Mouse (Mus musculus) right cerebral cortex, postnatal 25 days (tissue): ENCODE results near the gene Sgms2.

Source experiments
- DNase-seq: peaks from one replicate; pipeline ENCODE4 v3.0.0; 2022

Sgms2 gene

GRCm38 (mm10) chr3:131303320-131303714 is 187.9 kb downstream of the Sgms2 start:
- no peak for DNase-seq

- DNase-seq, result peak; percentile 93
Measured at GRCm38 (mm10) chr3:131302452-131303319, 188.5 kb downstream of the Sgms2 start, which contains the start of gene Cyp2u1. TSS of gene Cyp2u1 (minus strand) at chr3:131303227.

DNA sequence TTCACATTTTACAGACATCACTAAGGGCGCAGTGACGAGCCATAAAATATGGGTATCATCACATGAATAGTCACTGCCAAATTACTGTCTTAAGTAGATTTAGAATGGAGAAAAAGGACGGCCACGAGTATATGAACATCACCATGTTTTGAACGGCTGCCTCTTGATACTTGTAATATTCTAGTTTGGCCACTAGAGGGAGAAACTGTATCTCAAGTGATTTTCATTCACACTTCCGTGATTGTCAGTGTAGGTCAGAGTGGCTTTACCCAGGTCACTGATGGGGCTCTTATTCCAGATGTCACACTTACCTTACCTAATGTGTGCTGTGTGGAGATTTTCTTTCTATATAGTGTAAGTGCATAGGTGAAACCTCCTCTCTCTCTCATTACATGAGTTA is 191.3 kb downstream of the Sgms2 start:
- DNase-seq, result no peak

DNA sequence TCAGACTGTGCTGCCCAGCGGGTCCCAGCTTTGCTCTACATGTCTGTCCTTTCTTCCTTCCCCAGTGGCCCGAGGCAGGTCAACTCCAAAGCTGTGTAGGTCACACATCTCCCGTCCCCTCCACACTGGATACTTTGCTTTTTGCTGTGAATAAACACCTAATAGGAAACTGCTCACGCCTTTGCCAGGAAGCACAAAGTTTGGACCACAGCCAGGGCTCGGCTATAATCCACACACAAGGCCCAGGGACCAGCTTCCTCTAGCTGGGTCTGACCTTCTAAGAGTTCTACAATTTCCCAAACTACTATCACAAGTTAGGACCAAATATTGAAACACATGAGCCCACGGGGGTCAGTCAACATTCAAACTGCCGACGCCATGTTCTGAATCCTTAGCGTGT is 192.1 kb downstream of the Sgms2 start:
- DNase-seq, result no peak

- DNase-seq, result no peak
Measured at GRCm38 (mm10) chr3:131296893-131297292, 194.3 kb downstream of the Sgms2 start.

DNA sequence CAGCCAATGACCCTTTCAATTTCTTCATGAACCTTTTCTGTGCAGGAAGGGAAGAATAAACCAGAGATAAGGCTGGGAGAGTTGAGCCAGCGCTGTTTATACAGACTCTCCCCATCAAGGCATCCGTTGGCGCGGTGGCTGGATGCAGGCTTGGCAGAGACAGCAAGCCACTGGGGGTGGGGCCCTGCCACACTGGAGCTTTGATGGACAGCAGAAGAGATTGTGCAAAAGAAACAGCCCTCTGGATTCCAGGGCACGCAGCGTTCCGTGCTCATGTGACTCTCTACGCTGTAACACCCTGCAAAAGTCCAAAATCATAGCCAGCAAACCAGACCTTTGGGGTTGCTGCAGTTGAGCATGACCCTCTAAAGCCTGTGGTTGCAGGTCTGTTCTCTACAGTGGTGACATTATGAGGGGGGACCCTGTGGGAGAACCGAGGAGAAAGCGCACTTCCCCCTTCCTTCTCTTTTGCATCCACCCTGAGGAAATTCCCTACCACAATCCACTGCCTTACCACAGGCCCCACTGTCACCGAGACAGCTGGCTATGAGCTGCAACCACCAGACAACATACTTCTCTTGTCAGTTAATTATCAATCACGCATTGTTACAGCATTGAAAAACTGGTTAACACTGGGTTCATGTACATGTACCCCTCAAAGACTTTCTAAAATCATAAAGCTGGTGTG is 195.6 kb downstream of the Sgms2 start:
- no peak for DNase-seq

DNA sequence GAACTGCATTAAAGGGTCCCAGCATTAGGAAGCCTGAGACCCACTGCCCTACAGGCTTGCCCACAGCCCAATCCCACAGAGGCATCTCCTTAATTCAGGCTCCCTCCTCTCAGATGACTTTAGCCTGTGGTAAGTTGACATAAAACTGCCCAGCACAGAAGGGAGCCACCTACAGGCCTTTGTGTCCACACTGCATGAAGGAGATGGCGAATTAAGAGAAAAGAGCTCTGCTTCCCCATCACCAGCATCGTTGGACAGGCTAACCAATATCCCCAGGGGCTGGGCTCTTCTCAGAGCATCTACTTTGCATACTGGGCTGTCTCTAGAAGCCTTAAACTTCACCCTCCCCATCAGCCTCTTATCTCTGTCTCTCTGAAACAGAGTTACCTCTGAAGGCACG is 196.7 kb downstream of the Sgms2 start:
- no peak for DNase-seq

DNA sequence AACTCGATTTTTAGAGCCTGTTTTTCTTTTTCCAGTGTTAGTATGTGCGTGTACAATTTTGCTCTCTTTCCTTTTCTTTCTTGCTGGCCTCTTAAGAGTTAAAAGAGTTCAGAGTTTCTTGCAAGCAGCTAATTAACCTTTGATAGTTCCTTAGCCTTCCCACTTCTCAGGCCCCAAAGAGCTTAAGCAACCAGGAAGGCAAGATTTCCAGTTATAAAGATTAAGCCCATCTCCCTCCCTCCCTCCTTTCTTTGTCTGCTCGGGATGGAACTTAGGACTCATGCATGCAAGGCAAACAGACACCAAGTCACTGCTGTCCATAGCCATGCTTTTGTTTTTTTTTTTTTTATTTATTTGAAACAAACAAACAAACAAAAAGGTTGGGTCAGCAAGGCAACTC is 198.3 kb downstream of the Sgms2 start:
- no peak for DNase-seq

- no peak for DNase-seq
Measured at GRCm38 (mm10) chr3:131292349-131292748, 198.9 kb downstream of the Sgms2 start.

- no peak for DNase-seq
Measured at GRCm38 (mm10) chr3:131291890-131292289, 199.3 kb downstream of the Sgms2 start.

- no peak for DNase-seq
Measured at GRCm38 (mm10) chr3:131274151-131274550, 217.1 kb downstream of the Sgms2 start.

GRCm38 (mm10) chr3:131272374-131273100 is 218.7 kb downstream of the Sgms2 start:
- DNase-seq, result no peak

- peak; percentile 78 for DNase-seq
Measured at GRCm38 (mm10) chr3:131271559-131272373, 219.4 kb downstream of the Sgms2 start, which contains the start of gene Hadh. TSS of gene Hadh (minus strand) at chr3:131272101.

GRCm38 (mm10) chr3:131271157-131271556 is 220.1 kb downstream of the Sgms2 start:
- DNase-seq, result no peak

DNA sequence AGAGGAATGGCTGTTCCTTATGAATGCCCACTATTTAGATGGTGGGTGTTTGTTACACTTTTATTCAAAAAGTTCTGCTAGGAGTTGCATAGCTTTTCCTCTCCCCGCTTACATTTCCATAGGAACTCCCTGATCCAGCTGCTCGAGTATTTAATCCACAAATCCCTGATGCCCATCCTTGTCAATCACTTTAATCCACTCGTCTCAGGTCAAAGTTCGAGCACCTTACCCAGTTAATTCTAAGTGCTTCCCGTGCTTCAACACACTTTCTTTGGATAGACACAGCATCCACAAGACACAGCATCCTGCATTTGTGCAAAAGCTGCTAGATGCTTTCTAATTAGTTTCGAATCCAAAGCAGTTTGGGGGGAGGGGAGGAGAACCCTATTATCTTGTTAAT is 220.8 kb downstream of the Sgms2 start:
- DNase-seq, result no peak
